Mouse (Mus musculus) G1E-ER4 (cell line): ENCODE results near the gene Agpat3. TPM values are rescaled to one million over a fixed set of nuclear protein-coding genes. Genes with fewer than 3 reads are reported as not detected.

Source experiments
- GATA1 ChIP-seq: IDR thresholded peaks from one replicate; pipeline ENCODE4 v1.8.0; 2012; ENCODE audit warnings: low read length, inconsistent platforms
- polyA plus RNA-seq: library from polyadenylated mRNA; stranded (reverse); fragments of >175 nt; gene quantifications from 2 replicates; pipeline ENCODE4 v1.2.3, GENCODE M21; 2012

Agpat3 gene
- polyA plus RNA-seq, 1 experiment = 36.2 TPM

GRCm38 (mm10) chr10:78233161-78233560 lies 119.1 kb downstream of the Agpat3 start:
- no peak for TF ChIP-seq GATA1

DNA sequence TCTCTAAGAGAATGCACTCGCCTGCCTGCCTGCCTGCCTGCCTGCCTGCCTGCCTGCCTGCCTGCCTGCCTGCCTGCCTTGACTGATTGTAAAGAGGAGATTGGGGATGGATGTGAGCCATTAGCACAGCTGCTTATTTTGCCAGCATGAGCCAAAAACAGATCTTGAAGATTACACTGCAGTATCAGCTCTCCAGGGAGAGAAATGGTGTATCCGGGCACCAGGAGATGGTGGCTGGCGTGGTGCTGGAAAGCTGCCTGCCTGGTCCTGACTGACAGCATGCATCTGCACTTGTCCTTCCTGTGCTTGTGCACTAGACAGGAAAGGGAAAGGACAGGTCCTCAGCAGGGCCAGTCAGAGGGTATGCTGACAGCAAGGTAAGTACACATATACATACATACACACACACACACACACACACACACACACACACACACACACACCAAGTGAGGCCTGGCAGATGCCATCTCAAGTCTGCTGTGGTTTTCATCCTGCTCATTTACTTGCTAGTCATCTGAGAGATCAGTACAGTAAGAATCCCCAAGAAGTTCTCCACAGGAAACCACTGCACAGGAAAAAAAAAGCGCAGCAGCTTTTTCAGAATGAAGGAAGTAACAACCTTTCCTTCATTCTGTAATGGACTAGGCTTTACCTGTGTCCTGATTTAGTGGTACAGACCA lies 119.8 kb downstream of the Agpat3 start:
- TF ChIP-seq GATA1 = no peak

DNA sequence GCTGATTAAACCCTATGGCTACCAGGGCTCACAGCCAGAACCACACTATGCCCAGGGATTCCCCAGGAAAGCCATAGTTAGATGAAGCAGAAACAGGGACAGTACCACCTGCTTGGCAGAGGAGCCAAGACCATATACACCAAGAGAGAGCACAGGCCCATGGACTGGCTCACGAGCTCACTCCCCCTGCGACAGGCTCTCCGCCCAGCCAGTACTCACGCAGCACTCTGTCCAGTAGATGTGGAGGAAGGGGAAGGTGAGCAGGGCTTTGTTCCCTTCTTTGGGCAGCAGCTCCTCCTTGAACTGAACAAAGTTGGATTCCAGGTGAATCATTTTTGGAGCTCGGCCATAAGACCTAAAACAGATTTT lies 123.7 kb downstream of the Agpat3 start:
- no peak for TF ChIP-seq GATA1

- no peak for TF ChIP-seq GATA1
Observed at GRCm38 (mm10) chr10:78227875-78228559, 124.3 kb downstream of the Agpat3 start.

DNA sequence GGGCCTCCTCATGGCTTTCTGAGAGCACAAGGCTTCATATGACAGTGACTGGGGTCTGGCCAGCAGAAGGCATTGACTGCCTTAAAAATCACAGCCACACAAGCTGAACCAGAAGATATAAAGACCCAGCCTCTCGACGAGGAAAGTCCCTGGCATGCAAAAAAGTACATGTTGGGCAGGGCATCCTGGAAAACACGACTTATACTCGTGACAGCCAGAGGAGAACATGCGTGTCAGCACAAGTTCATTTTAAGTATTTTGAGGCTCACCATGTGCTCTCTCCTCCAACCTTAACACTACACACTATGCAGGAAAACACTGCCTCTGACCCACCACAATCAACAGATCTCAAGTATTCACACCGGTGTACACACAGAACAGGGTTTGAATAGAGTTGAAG lies 128.2 kb downstream of the Agpat3 start:
- TF ChIP-seq GATA1 = no peak

DNA sequence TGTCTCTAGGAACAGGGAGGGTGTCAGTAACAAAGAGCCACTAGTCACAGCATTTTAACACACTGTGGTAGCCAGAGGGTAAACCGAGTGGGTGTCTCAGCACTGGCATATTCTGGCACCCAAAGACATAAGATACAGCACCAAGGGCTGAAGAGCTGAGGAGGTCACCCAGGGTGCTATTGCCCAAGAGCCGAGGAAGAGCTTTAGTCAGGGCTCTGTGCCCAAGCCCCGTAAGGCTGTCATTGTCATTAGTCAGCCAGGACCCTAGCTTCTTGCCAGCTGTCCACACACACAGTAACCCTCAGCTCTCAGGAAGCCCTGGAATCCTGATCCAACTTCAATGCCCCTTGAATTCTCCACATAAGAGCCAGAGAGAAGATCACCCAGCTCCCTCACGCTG lies 129.4 kb downstream of the Agpat3 start:
- TF ChIP-seq GATA1 = no peak

DNA sequence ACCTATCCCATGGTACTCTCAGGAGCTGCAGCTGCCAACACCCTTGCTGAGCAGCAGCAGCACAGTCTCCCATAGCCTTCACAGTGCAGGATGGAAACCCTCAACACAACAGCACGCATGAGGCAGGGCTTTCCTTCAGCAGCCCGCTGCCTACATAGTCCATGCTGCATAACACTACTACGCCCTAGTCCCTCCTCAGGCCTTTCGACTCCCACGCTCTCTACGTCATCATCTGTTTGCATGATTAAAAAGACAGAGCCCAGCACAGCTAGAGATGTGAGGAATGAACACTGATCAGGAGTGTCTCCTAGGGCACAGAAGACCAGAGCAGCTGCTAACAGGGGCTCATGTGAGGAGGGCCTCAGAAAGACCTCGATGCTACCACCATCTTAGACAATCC lies 131.0 kb downstream of the Agpat3 start:
- no peak for TF ChIP-seq GATA1

GRCm38 (mm10) chr10:78219528-78219927 lies 132.8 kb downstream of the Agpat3 start:
- TF ChIP-seq GATA1 = no peak

Other genes starting within 250 kb of the Agpat3 start
- 88.0 and 106 TPM in 2 replicates for gene D10Jhu81e, start 182.7 kb downstream of the Agpat3 start, polyA plus RNA-seq
- 19.6 and 23.1 TPM in 2 replicates for gene Pwp2, start 167.3 kb downstream of the Agpat3 start, polyA plus RNA-seq
- gene Trappc10, start 107.8 kb downstream of the Agpat3 start, polyA plus RNA-seq = 67.8 and 109 TPM in 2 replicates
- 342 and 376 TPM in 2 replicates for gene Rrp1, start 60.6 kb upstream of the Agpat3 start, polyA plus RNA-seq
- gene Cstb, start 73.2 kb upstream of the Agpat3 start, polyA plus RNA-seq = 15.4 and 47.5 TPM in 2 replicates
- 14.0 and 15.1 TPM in 2 replicates for gene Pdxk, start 112.5 kb upstream of the Agpat3 start, polyA plus RNA-seq
- gene Olfr1358, start 164.9 kb upstream of the Agpat3 start, polyA plus RNA-seq = not detected in 2 replicates
- gene Ilvbl, start 221.9 kb upstream of the Agpat3 start, polyA plus RNA-seq = 8.6 and 8.8 TPM in 2 replicates
- not detected in 2 replicates for gene Syde1, start 239.5 kb upstream of the Agpat3 start, polyA plus RNA-seq